Mouse (Mus musculus): ENCODE data around the gene Rnf144b.

The Rnf144b gene

GRCm38 (mm10) chr13:47218351-47218750 lies 95.9 kb downstream of the Rnf144b start:
- no peak for DNase-seq (ENCODE audit: low read depth, low spot score)

GRCm38 (mm10) chr13:47220426-47220825 lies 98.0 kb downstream of the Rnf144b start:
- DNase-seq (ENCODE audit: low read depth, low spot score), result no peak

GRCm38 (mm10) chr13:47223576-47224538 lies 101.4 kb downstream of the Rnf144b start:
- DNase-seq (ENCODE audit: low read depth, low spot score), result no peak

- peak; percentile 44 for DNase-seq (ENCODE audit: low read depth, low spot score)
Observed at GRCm38 (mm10) chr13:47224648-47225323, 102.3 kb downstream of the Rnf144b start.

- DNase-seq (ENCODE audit: low read depth, low spot score), result no peak
Observed at GRCm38 (mm10) chr13:47225324-47225697, 102.9 kb downstream of the Rnf144b start.

- DNase-seq (ENCODE audit: low read depth, low spot score), result no peak
Observed at GRCm38 (mm10) chr13:47225802-47226201, 103.3 kb downstream of the Rnf144b start.

GRCm38 (mm10) chr13:47226521-47226920 lies 104.1 kb downstream of the Rnf144b start:
- DNase-seq (ENCODE audit: low read depth, low spot score), result peak; percentile 34

GRCm38 (mm10) chr13:47228201-47228600 lies 105.7 kb downstream of the Rnf144b start:
- DNase-seq (ENCODE audit: low read depth, low spot score), result no peak

GRCm38 (mm10) chr13:47228626-47229190 lies 106.3 kb downstream of the Rnf144b start:
- no peak for DNase-seq (ENCODE audit: low read depth, low spot score)

GRCm38 (mm10) chr13:47232163-47232562 lies 109.7 kb downstream of the Rnf144b start:
- no peak for DNase-seq (ENCODE audit: low read depth, low spot score)

GRCm38 (mm10) chr13:47237376-47237775 lies 114.9 kb downstream of the Rnf144b start:
- DNase-seq (ENCODE audit: low read depth, low spot score), result no peak

GRCm38 (mm10) chr13:47238131-47238530 lies 115.7 kb downstream of the Rnf144b start:
- no peak for DNase-seq (ENCODE audit: low read depth, low spot score)

- DNase-seq (ENCODE audit: low read depth, low spot score), result no peak
Observed at GRCm38 (mm10) chr13:47243569-47243968, 121.1 kb downstream of the Rnf144b start.

GRCm38 (mm10) chr13:47244771-47245170 lies 122.3 kb downstream of the Rnf144b start:
- no peak for DNase-seq (ENCODE audit: low read depth, low spot score)

GRCm38 (mm10) chr13:47246459-47246858 lies 124.0 kb downstream of the Rnf144b start:
- no peak for DNase-seq (ENCODE audit: low read depth, low spot score)

- no peak for DNase-seq (ENCODE audit: low read depth, low spot score)
Observed at GRCm38 (mm10) chr13:47247156-47247800, 124.8 kb downstream of the Rnf144b start.

GRCm38 (mm10) chr13:47248289-47249010 lies 126.0 kb downstream of the Rnf144b start:
- no peak for DNase-seq (ENCODE audit: low read depth, low spot score)

- DNase-seq (ENCODE audit: low read depth, low spot score), result no peak
Observed at GRCm38 (mm10) chr13:47250615-47251014, 128.2 kb downstream of the Rnf144b start.

GRCm38 (mm10) chr13:47251114-47251764 lies 128.8 kb downstream of the Rnf144b start:
- DNase-seq (ENCODE audit: low read depth, low spot score), result no peak

GRCm38 (mm10) chr13:47253711-47254110 lies 131.3 kb downstream of the Rnf144b start:
- no peak for DNase-seq (ENCODE audit: low read depth, low spot score)

GRCm38 (mm10) chr13:47259297-47259696 lies 136.8 kb downstream of the Rnf144b start:
- no peak for DNase-seq (ENCODE audit: low read depth, low spot score)

Data from ES-CJ7 (cell line).